Mouse (Mus musculus) limb, embryonic 15.5 days (tissue): Measurements from ENCODE around the gene Cyp2f2. TPM values are rescaled to one million over a fixed set of nuclear protein-coding genes. Genes with fewer than 3 reads are reported as not detected.

ENCODE experiments used
- ATAC-seq: fragments of 200-750 bp; cut with Nextera tagmentation; 2 replicates; pipeline ENCODE4 v1.8.0; 2017; ENCODE audit warnings: low read depth, moderate TSS enrichment; ENCODE audit not compliant: insufficient number of reproducible peaks, low FRiP score, low TSS enrichment
- H3K27ac ChIP-seq: fragments of 300-500 bp; sonication (generic); 2 replicates; pipeline ENCODE4 v1.5.1; 2015; ENCODE audit warnings: moderate library complexity, mild to moderate bottlenecking, inconsistent platforms
- H3K27me3 ChIP-seq: fragments of 300-500 bp; sonication (generic); 2 replicates; pipeline ENCODE4 v1.6.1; 2015; ENCODE audit warnings: inconsistent platforms
- H3K36me3 ChIP-seq: fragments of 300-500 bp; sonication (generic); 2 replicates; pipeline ENCODE4 v1.6.1; 2015; ENCODE audit warnings: inconsistent platforms
- H3K4me1 ChIP-seq: fragments of 300-500 bp; sonication (generic); 2 replicates; pipeline ENCODE4 v1.6.1; 2015; ENCODE audit warnings: inconsistent platforms
- H3K4me2 ChIP-seq: fragments of 300-500 bp; sonication (generic); 2 replicates; pipeline ENCODE4 v1.6.1; 2015; ENCODE audit warnings: mild to moderate bottlenecking, inconsistent platforms
- H3K4me3 ChIP-seq: fragments of 300-500 bp; sonication (generic); 2 replicates; pipeline ENCODE4 v1.5.1; 2015; ENCODE audit warnings: mild to moderate bottlenecking, inconsistent platforms
- H3K9ac ChIP-seq: fragments of 300-500 bp; sonication (generic); 2 replicates; pipeline ENCODE4 v1.6.1; 2015; ENCODE audit warnings: inconsistent platforms
- H3K9me3 ChIP-seq: fragments of 300-500 bp; sonication (generic); 2 replicates; pipeline ENCODE4 v1.6.1; 2016; ENCODE audit warnings: inconsistent platforms
- WGBS: fragments of 180-500 bp; shearing (Covaris S2); methylation state at CpG from one replicate; pipeline ENCODE4 v1.1.7; 2015; 5-methylcytosine and 5-hydroxymethylcytosine counted together
- polyA plus RNA-seq: library from polyadenylated mRNA; unstranded; fragments of >200 nt; fragmentation: Nextera tagmentation; extraction: Ambion mirVana; gene quantifications from 2 replicates; pipeline ENCODE4 v1.2.1, GENCODE M21; 2015

Cyp2f2 gene
- polyA plus RNA-seq, 1 experiment from 2014 or later: 0.42 TPM

- Histone ChIP-seq H3K36me3 (peaks cover 43% of the 10 kb centered on the region), H3K9me3 (no peaks in the 10 kb centered on the region), H3K27ac (peak within 1 kb of the TSS; percentile 98), H3K9ac (peak within 1 kb of the TSS; percentile 74), H3K27me3 (no peaks in the 10 kb centered on the region), H3K4me2 (peak within 1 kb of the TSS; percentile 83), H3K4me1 (peaks cover 47% of the 10 kb centered on the region), H3K4me3 (peak within 1 kb of the TSS; percentile 77)
- peak; percentile 82 for ATAC-seq
- 1% methylated on average over 56 of the region's 61 CpGs for WGBS
Observed at GRCm38 (mm10) chr7:27166614-27167474, 47.1 kb downstream of the Cyp2f2 start, which contains the start of gene Egln2. Egln2 (minus strand) TSS chr7:27166802.

- Histone ChIP-seq H3K4me3 (peak overlapping the region; percentile 77), H3K36me3 (peaks cover 44% of the 10 kb centered on the region), H3K9ac (peak overlapping the region; percentile 74; the same call in 1 of the 2 replicates), H3K4me2 (peak overlapping the region; percentile 83), H3K27me3 (no peaks in the 10 kb centered on the region), H3K27ac (peak overlapping the region; percentile 98), H3K4me1 (peaks cover 43% of the 10 kb centered on the region), H3K9me3 (no peaks in the 10 kb centered on the region)
- no peak for ATAC-seq
- 77% methylated on average over 11 of the region's 11 CpGs for WGBS
Observed at GRCm38 (mm10) chr7:27167475-27168094, 47.9 kb downstream of the Cyp2f2 start.

- no peak overlapping the region for H3K4me2 ChIP-seq
- H3K36me3 ChIP-seq: peaks cover 44% of the 10 kb centered on the region
- no peaks in the 10 kb centered on the region for H3K27me3 ChIP-seq
- no peak overlapping the region for H3K4me3 ChIP-seq
- ATAC-seq: no peak
- WGBS: 73% methylated on average over 5 of the region's 5 CpGs
- no peaks in the 10 kb centered on the region for H3K9me3 ChIP-seq
- H3K4me1 ChIP-seq: peaks cover 36% of the 10 kb centered on the region
- H3K9ac ChIP-seq: no peak overlapping the region
- no peak overlapping the region for H3K27ac ChIP-seq
Observed at GRCm38 (mm10) chr7:27168371-27168770, 48.7 kb downstream of the Cyp2f2 start.

- Histone ChIP-seq H3K9ac (no peak overlapping the region), H3K4me3 (no peak overlapping the region), H3K27ac (no peak overlapping the region), H3K4me1 (peaks cover 12% of the 10 kb centered on the region), H3K36me3 (peaks cover 54% of the 10 kb centered on the region), H3K27me3 (no peaks in the 10 kb centered on the region), H3K4me2 (no peak overlapping the region), H3K9me3 (no peaks in the 10 kb centered on the region)
- whole genome bisulfite sequencing: 85% methylated on average over 3 of the region's 3 CpGs
- no peak for ATAC-seq
Observed at GRCm38 (mm10) chr7:27170981-27171380, 51.3 kb downstream of the Cyp2f2 start.

- Histone ChIP-seq H3K4me1 (peaks cover 4% of the 10 kb centered on the region), H3K9ac (no peak overlapping the region), H3K36me3 (peaks cover 54% of the 10 kb centered on the region), H3K4me2 (no peak overlapping the region), H3K9me3 (no peaks in the 10 kb centered on the region), H3K27ac (no peak overlapping the region), H3K4me3 (no peak overlapping the region), H3K27me3 (no peaks in the 10 kb centered on the region)
- ATAC-seq: no peak
- 96% methylated on average over 15 of the region's 15 CpGs for WGBS
Observed at GRCm38 (mm10) chr7:27174496-27174895, 54.8 kb downstream of the Cyp2f2 start.

GRCm38 (mm10) chr7:27174896-27175295, 55.2 kb downstream of the Cyp2f2 start:
- ATAC-seq: no peak
- Histone ChIP-seq H3K9ac (no peak overlapping the region), H3K36me3 (peaks cover 54% of the 10 kb centered on the region), H3K4me1 (peaks cover 8% of the 10 kb centered on the region), H3K4me2 (no peak overlapping the region), H3K27me3 (no peaks in the 10 kb centered on the region), H3K9me3 (no peaks in the 10 kb centered on the region), H3K4me3 (no peak overlapping the region), H3K27ac (no peak overlapping the region)
- 95% methylated on average over 7 of the region's 7 CpGs for WGBS

GRCm38 (mm10) chr7:27177942-27178323, 58.2 kb downstream of the Cyp2f2 start:
- 18% methylated on average over 4 of the region's 4 CpGs for WGBS
- ATAC-seq: no peak

GRCm38 (mm10) chr7:27178324-27179216, 58.9 kb downstream of the Cyp2f2 start, which contains the start of gene Rab4b:
Rab4b (minus strand) TSS chr7:27178896.
- under 1% methylated on average over 52 of the region's 53 CpGs for WGBS
- no peaks in the 10 kb centered on the region for H3K9me3 ChIP-seq
- H3K27ac ChIP-seq: peak within 1 kb of the TSS; percentile 98
- peak; percentile 97 for ATAC-seq
- peak within 1 kb of the TSS; percentile 61 for H3K9ac ChIP-seq
- H3K27me3 ChIP-seq: no peaks in the 10 kb centered on the region
- H3K4me2 ChIP-seq: peak within 1 kb of the TSS; percentile 55
- H3K36me3 ChIP-seq: peaks cover 26% of the 10 kb centered on the region
- peaks cover 16% of the 10 kb centered on the region for H3K4me1 ChIP-seq
- H3K4me3 ChIP-seq: peak within 1 kb of the TSS; percentile 84

More at GRCm38 (mm10) chr7:27177942-27178323, 58.2 kb downstream of the Cyp2f2 start:
- Histone ChIP-seq H3K27ac (peak overlapping the region; percentile 98), H3K36me3 (peaks cover 32% of the 10 kb centered on the region), H3K27me3 (no peaks in the 10 kb centered on the region), H3K9me3 (no peaks in the 10 kb centered on the region), H3K4me2 (peak overlapping the region; percentile 46), H3K4me3 (peak overlapping the region; percentile 84), H3K4me1 (peaks cover 16% of the 10 kb centered on the region), H3K9ac (0 out of 2 replicates have a peak overlapping the region, but pooled peaks have one; percentile 61)

GRCm38 (mm10) chr7:27179217-27179918, 59.7 kb downstream of the Cyp2f2 start:
- peak overlapping the region; percentile 84 for H3K4me3 ChIP-seq
- no peak overlapping the region for H3K9ac ChIP-seq
- peak overlapping the region; percentile 87 for H3K27ac ChIP-seq
- no peak for ATAC-seq
- peaks cover 21% of the 10 kb centered on the region for H3K36me3 ChIP-seq
- no peaks in the 10 kb centered on the region for H3K27me3 ChIP-seq
- peaks cover 16% of the 10 kb centered on the region for H3K4me1 ChIP-seq
- H3K9me3 ChIP-seq: no peaks in the 10 kb centered on the region
- peak overlapping the region; percentile 55 for H3K4me2 ChIP-seq
- 43% methylated on average over 16 of the region's 16 CpGs for WGBS

GRCm38 (mm10) chr7:27180036-27180435, 60.3 kb downstream of the Cyp2f2 start:
- H3K27ac ChIP-seq: peak overlapping the region; percentile 87
- H3K27me3 ChIP-seq: no peaks in the 10 kb centered on the region
- peaks cover 16% of the 10 kb centered on the region for H3K4me1 ChIP-seq
- H3K4me2 ChIP-seq: peak overlapping the region; percentile 55
- H3K36me3 ChIP-seq: peaks cover 21% of the 10 kb centered on the region
- ATAC-seq: no peak
- WGBS: 46% methylated on average over 5 of the region's 5 CpGs
- H3K4me3 ChIP-seq: peak overlapping the region; percentile 84
- no peak overlapping the region for H3K9ac ChIP-seq
- no peaks in the 10 kb centered on the region for H3K9me3 ChIP-seq
